19 mouse cellular contexts compared by ENCODE assay signal in genomic region chr19:17225570-17226083, GRCm38 (mm10).
"Had no signal": no experiment of that assay in that cellular context is flagged by ENCODE, and none has a peak within 500 bp of the region (broad histone marks: within the 10 kb centered on the region; RNA-seq: fewer than 3 reads in every experiment).

No protein-coding gene starts in this region.

- ATAC-seq: intestine, postnatal 0 days had no signal

- H3K9me3 ChIP-seq: liver, embryonic 13.5 days; neural tube, embryonic 12.5 days; neural tube, embryonic 15.5 days; stomach, embryonic 15.5 days had no signal

- H3K4me3 ChIP-seq: layer of hippocampus, adult 2 months; liver, embryonic 13.5 days; neural tube, embryonic 12.5 days; neural tube, embryonic 15.5 days; stomach, embryonic 15.5 days had no signal

- H3K4me1 ChIP-seq: neural tube, embryonic 12.5 days; neural tube, embryonic 15.5 days; stomach, embryonic 15.5 days had no signal

- DNase-seq: kidney, adult 2 months; kidney, postnatal 25 days; layer of hippocampus, postnatal 36 days; liver, embryonic 13.5 days; lung, adult 2 months; lung, postnatal 14 days; lung, postnatal 4 days; midbrain, embryonic 14.5 days; right cerebral cortex, adult 18-20 months; right cerebral cortex, postnatal 25 days; spleen, adult 18-20 months; thymus, postnatal 25 days had no signal

- H3K27ac ChIP-seq: kidney, postnatal 0 days; layer of hippocampus, adult 2 months; liver, embryonic 13.5 days; neural tube, embryonic 12.5 days; neural tube, embryonic 15.5 days; stomach, embryonic 15.5 days had no signal

- H3K36me3 ChIP-seq: liver, embryonic 13.5 days; neural tube, embryonic 12.5 days; neural tube, embryonic 15.5 days; stomach, embryonic 15.5 days had no signal

- H3K9ac ChIP-seq: liver, embryonic 13.5 days; neural tube, embryonic 12.5 days; neural tube, embryonic 15.5 days; stomach, embryonic 15.5 days had no signal

- H3K27me3 ChIP-seq: liver, embryonic 13.5 days; neural tube, embryonic 12.5 days; neural tube, embryonic 15.5 days; stomach, embryonic 15.5 days had no signal

- H3K4me2 ChIP-seq: liver, embryonic 13.5 days; midbrain, embryonic 11.5 days; neural tube, embryonic 12.5 days; neural tube, embryonic 15.5 days; stomach, embryonic 15.5 days had no signal
